Mouse (Mus musculus): ENCODE results near the gene Foxc1.
A peak's percentile ranks its signal among the peaks of the same experiment; 100 is the strongest.

Foxc1 gene

DNA sequence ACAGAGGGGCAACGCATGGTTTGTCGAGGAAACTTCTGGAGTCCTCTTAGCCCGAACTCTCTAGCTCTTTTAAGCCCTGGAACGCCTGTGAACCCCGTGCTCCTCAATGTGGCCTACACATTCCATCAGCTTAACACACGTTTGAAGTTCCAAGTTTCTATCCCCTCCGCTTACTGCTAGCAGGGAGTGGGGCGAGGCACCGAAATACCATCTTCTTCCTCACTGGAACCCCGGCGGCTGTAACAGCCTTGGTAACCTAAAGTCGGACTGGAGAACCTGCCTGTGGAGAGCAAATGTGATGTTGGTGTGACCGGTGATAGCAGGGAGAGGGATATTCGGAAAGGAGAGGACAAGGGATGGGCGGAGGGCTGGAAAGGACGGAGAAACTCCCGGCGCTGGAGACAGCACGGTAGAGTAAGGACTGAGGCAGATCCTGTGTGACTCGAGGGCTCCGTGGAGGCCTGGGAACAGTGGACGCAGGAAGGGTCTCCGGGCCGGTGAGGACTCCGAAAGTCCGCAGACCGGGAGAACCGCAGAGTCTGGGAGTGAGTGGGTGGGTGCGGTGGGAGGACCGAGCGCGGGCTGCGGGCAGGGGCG is 504 bp upstream of the Foxc1 start:
- DNase-seq (ENCODE audit: low read depth, low spot score): peak; percentile 43

DNA sequence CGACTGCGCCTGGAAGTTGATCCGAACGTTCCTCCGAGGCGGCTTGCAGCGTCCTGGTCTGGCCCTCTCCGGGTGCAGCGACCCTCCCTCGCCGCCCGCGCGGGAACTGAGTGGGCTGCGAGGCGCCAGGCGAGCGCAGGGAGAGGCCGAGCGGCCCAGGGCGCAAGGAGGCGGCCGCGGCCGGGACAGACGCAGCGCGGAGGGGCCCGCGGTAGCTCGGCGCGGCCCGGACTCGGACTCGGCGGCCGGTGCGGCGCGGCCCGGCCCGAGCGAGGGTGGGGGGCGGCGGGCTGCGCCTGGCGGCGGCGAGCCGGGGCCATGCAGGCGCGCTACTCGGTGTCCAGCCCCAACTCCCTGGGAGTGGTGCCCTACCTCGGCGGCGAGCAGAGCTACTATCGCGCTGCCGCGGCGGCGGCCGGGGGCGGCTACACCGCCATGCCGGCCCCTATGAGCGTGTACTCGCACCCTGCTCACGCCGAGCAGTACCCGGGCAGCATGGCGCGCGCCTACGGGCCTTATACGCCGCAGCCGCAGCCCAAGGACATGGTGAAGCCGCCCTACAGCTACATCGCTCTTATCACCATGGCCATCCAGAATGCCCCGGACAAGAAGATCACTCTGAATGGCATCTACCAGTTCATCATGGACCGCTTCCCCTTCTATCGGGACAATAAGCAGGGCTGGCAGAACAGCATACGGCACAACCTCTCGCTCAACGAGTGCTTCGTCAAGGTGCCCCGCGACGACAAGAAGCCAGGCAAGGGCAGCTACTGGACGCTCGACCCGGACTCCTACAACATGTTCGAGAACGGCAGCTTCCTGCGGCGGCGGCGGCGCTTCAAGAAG is 680 bp downstream of the Foxc1 start:
- DNase-seq (ENCODE audit: low read depth, low spot score): peak; percentile 67

DNA sequence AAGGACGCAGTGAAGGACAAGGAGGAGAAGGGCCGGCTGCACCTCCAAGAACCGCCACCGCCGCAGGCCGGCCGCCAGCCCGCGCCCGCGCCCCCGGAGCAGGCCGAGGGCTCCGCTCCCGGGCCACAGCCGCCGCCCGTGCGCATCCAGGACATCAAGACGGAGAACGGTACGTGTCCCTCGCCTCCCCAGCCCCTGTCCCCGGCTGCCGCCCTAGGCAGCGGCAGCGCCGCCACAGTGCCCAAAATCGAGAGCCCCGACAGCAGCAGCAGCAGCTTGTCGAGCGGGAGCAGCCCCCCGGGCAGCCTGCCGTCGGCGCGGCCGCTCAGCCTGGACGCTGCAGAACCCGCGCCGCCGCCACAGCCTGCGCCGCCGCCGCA is 1.3 kb downstream of the Foxc1 start:
- no peak for DNase-seq (ENCODE audit: low read depth, low spot score)

DNA sequence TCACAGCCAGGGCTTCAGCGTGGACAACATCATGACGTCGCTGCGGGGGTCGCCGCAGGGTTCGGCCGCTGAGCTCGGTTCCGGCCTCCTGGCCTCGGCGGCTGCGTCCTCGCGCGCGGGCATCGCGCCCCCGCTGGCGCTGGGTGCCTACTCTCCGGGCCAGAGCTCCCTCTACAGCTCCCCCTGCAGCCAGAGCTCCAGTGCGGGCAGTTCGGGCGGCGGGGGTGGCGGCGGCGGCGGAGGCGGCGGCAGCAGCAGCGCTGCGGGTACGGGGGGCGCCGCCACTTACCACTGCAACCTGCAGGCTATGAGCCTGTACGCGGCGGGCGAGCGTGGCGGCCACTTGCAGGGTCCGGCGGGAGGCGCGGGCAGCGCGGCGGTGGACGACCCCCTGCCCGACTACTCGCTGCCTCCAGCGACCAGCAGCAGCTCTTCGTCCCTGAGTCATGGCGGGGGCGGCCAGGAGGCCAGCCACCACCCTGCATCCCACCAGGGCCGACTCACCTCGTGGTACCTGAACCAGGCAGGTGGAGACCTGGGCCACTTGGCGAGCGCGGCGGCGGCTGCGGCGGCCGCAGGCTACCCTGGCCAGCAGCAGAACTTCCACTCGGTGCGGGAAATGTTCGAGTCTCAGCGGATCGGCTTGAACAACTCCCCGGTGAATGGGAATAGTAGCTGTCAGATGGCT is 1.8 kb downstream of the Foxc1 start:
- DNase-seq (ENCODE audit: low read depth, low spot score): peak; percentile 61

DNA sequence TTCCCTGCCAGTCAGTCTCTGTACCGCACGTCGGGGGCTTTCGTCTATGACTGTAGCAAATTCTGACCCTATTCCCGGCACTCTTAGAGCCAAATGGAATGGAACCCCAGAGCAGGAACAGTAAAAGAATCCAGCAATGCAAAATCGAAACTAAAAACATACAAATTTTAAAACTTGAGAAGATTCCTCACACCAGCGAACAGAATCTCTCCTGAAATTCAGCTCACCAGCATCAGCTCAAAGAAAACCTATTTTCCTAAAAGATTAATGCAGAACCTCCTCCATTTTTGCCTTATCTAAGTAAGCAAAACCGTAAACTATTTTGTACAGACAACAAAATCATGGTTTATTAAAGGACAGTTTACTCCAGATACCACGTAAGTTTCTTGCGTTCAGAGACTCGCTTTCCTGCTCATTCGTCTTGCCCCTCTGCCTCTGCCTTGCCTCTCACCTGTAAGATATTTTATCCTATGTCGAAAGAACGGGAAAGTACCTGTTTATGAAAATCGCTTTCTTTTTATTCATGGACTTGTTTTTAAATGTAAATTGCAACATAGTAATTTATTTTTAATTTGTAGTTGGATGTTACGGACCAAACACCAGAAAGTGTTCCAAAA is 2.5 kb downstream of the Foxc1 start:
- peak; percentile 10 for DNase-seq (ENCODE audit: low read depth, low spot score)

DNA sequence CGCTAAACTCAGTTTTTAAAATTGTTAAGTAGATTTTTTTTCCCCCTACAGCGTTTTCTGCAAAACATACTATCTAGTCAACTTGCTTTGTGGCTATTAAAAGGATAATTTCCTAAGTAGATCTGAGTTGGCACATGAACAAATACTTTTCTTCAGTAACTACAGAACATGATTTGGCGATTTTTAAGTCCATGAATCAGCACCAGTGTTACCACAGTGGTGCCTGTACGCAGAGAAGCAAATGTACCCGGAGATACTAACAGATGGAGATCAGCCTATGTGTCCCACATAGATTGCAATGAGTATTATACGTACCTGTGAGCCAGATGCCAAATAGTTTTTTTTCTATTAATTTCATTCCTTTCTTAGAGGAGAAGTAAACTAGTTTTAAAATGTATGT is 3.3 kb downstream of the Foxc1 start:
- DNase-seq (ENCODE audit: low read depth, low spot score): no peak

DNA sequence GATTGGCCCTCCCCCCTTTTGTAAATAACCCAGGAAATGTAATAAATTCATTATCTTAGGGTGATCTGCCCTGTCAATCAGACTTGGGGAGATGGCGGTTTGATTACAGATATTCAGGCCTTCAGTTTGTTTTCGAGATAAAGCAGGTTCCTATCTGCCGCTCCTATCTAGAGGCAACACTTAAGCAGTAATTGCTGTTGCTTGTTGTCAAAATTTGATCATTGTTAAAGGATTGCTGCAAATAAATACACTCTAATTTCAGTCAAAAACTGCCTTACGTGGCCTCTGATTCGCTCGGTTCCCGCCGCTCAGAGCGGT is 3.9 kb downstream of the Foxc1 start:
- no peak for DNase-seq (ENCODE audit: low read depth, low spot score)

DNA sequence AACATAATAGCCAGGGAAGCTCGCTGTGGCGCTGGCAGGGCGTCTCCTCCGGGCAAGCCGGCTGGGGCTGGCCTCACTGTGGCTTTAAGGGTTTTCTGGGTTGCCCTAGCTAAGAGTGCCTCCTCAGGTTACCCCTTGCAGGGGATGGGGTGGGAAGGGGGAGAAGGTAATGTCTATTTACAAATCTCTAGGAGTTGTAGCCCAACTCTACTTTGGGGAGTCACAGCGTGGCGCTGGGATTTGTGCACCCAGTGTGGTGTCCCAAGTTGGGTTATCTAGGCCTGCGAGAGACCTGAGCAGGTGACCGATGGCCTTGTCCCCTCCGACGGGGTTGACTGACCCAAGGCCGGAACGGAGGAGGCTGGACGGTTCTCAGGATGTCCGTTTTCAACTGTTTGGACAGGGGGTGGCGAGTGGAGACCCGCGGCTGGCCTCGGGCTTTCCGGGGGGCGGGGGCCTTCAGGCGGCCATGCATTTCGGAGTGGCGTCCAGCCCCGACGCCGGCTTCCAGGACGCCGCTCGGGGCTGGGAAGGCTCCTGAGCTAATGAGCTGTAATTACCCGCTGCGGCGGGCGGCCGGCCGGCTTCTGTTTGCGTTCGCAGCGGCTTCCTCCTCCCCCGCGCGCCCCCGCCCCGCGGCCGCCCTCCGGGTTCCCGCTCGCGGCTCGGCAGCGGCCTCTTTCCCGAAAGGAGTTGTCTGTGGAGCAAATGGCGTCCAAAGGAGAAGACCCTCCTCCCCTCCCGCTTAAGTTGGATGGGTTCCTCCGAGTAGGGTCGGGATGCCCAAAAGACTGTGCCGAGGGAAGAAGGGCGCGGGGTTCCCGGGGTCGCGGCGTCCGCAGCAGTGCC is 4.5 kb downstream of the Foxc1 start:
- peak; percentile 68 for DNase-seq (ENCODE audit: low read depth, low spot score)

DNA sequence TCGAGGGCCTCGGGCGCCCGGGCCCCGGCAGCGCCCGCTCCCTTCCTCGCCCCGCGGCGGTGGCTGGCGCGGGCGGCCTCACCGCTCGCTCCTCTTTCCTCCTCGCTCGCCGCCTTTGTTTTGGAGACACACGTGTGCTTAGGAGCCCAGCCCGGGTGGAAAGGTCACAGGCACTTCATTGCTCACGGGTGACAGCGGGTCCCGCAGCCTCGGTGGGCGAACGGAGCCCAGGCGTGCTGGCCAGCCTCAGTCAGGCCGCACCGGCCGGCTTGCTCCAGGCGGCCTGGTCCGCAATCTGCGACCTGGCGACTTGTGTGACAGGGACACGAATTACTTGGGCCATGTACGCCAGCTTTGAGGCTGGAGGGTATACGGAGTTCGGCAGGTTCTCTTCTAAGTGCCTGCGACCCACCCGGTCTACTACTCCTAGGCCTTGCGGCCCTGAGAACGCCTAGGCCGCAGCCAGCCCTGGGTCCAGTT is 5.1 kb downstream of the Foxc1 start:
- peak; percentile 67 for DNase-seq (ENCODE audit: low read depth, low spot score)

DNA sequence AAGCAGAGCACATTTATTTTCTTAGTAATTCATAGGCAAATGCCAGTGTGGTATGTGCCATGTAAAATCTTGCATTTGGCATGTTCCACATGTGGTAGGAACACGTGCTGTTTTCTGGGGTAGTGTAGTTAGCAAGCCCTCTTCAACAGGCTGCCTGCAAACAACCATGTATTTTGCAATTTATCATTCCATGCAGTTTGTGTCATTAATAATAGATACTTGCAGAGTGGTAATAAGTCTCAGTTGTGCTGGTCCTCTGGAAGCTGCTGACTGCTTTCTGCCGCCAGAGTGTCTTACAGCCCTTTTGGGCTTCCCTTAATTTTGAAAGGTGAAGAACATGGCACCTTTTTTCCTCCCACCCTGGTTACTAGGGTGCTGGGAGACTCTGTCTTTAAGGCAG is 6.3 kb downstream of the Foxc1 start:
- DNase-seq (ENCODE audit: low read depth, low spot score): no peak

DNA sequence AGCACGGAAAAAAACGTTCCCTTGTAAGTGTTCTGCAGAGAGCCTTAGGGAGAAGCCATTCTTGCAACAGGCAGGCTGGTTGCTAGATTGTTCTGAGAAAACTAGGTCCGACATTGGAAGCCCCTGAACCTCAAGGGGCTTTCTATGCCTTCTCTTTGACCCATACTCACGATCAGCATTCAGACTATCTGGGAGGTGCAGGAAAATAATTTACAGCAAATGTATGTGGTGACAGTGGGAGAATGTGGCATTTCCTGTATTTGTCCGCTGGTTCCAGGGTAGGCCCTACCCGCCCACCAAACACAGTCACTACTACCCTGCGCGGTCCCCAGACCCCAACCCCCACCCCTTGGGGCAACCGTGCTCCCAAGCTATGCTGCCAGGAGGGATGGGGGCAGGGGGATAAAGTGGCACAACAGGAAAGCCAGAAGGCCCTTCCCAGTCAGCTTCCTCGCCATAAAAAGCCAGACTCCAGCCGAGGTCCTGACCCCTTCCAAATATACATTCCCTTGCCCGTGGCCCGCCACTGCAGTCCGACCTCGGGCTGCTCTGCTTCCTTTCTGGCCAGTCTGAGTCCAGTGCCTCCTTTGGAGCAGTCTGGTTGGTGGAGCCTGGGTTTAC is 9.1 kb downstream of the Foxc1 start:
- no peak for DNase-seq (ENCODE audit: low read depth, low spot score)

DNA sequence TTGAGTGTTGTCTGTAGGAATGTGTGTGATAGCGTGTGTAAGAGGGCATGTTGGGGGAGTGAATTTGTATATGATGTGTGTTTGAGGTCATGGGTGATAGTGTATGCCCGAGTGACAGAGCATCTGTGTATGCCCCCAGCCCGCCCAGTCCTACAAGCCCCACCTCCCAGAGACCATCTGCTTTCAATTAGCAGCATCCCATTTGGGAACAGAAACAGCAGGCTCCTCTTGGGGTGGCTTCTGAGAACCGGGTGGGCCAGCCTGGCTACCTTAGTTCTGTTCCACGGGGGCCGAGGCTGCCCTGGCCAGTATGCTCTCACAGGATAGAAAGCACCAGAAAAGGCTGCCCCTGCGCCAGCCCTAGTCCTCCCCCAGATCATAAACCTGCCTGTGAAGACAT is 11.9 kb downstream of the Foxc1 start:
- DNase-seq (ENCODE audit: low read depth, low spot score): no peak

DNA sequence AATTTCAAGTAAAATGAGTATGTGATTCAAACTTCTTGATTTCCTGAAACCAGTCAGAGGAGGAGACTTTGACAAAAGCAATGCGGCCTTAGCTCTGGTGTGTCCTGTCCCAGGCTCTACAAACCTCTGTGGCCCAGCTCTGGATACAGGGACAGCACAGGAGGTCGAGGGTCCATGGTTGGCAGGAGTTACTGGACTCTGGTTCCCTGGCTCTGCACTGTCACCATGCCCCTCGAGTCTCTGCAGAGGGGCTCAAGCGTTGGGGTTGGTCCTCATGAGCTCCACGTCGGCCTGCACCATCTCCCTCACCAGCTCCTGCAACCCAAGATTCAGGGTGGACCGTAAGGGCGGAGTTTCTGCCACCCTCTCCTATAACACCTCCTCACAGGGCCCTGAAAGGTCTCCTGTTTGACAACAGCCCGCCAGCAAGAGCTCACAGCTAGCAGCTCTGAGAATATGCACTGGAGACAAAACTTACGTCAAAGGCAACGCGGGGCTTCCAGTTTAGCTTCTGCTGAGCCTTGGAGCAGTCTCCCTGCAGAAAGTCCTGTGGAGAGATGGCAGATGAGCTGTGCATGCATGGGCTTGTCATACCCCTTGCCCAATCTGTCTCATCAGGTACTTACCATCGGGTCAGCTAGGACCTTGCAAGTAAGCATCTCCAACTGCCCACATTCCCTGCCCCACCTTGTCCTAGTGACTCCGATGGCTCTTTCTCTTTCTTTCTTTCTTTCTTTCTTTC is 13.4 kb downstream of the Foxc1 start:
- DNase-seq (ENCODE audit: low read depth, low spot score): no peak

DNA sequence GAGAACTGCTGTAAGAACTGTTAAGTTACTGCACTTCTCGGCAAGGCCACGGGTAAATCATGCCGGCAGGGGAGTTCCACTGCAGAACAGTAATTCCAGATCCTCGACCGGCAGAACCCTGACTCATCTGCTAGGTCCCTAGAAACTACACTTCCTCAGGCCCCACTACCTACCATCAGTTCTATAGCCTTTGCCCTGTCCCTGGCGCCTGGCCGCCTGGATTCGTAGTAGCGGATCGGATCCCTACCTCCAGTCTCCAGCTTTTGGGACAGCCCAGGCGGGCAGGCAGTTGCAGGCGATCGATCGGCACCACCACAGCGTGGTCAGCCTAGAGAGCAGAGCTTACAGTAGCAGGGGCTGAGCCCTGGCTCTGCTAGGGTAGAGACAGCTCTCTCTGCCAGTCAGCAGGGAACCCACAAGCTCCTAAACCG is 14.2 kb downstream of the Foxc1 start:
- peak; percentile 50 for DNase-seq (ENCODE audit: low read depth, low spot score)

DNA sequence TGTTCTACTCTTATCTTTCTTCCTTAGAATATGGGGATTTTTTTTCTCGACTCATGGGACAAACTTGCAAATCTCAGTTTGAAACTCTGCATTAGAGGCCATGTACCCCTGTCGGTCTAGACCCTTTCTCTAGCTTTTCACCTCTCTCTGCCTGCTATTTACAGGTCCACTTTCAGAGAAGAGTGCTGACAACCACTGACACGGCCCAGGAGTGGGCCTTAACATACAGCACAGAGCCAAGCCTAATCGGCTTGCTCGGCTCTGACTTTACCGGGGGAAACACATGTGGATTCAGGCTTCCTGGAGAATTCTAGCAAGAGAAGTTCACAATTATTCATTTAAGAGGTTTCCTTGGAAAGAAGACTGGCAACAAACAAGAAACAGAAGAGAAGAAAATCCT is 14.6 kb downstream of the Foxc1 start:
- DNase-seq (ENCODE audit: low read depth, low spot score): no peak

DNA sequence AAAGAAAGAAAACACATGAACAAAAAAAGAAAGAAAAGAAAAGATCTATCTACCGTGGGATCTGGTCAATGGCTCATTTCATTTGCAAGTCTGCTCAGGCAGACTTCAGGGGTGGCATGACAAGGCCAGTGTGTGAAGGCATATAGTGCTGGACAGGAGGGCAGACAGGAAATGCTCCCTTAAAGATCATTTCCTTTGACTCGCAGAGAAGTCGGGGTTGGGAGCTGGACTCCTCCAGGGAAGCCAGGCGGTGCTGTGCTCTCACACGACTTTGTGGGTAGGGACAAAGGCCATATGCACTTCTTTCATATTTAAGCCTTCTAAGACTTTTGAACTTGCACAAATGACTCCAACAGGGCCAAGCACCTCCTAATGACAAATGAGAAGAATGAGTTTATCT is 16.9 kb downstream of the Foxc1 start:
- no peak for DNase-seq (ENCODE audit: low read depth, low spot score)

DNA sequence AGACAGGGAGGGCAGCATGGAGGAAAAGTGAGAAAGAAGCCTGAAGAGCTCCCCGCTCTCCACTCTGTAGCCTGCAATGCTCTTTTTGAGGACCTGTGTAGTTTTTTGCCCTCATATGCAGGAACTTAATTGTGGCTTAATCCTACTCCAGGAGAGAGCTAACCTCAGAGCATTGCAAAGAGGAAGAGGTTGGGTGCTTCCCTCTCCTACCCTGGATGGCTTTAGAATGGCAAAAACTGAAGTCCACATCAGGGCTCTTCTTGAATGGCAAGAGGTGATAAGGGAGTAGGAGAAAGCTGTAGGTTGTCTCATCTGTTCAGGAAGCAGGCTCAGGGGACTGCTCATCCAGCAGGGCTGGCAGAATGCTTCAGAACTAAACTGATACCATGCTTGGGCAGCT is 18.7 kb downstream of the Foxc1 start:
- DNase-seq (ENCODE audit: low read depth, low spot score): no peak

DNA sequence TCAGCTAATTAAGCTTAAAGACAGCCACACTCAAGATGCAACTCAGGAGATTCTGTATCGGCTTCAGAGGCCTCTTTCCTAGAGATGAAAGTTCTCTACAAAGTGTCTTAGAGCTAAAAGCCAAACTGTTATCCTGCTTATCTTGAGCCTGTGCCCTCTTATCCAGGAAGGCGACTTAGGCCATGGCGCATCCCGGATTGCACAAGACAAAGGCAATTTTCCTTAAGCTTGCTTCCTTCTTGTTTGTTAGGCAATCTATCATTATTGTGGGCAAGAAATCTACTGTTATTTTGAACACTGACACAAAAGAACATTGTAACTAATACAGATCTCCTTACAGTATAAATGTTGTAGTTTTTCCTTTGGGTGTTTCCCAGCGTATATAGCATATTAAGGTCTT is 20.7 kb downstream of the Foxc1 start:
- no peak for DNase-seq (ENCODE audit: low read depth, low spot score)

DNA sequence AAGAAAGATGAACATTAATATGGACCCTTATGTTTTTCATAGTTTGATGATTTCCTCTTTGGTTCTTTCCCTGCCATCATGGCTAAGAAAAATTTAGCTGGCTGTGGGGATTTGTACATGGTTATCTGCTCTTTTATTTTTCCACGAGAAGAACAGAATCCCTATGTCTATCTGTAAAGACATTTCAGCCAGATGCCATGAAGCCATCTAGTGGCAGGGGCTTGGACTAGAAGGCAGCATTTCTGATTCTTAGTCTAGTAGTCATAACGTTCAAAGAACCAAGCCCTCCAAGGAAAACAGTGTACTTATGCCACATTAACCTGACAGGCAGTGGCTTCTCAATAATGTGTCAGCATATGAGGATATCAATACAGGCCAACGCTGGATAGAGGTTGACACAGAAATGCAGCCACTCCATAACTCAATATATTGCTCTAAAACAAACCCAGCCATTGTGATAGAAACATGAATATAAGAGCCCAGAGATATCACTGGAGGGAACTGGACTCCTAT is 21.4 kb downstream of the Foxc1 start:
- no peak for DNase-seq (ENCODE audit: low read depth, low spot score)

DNA sequence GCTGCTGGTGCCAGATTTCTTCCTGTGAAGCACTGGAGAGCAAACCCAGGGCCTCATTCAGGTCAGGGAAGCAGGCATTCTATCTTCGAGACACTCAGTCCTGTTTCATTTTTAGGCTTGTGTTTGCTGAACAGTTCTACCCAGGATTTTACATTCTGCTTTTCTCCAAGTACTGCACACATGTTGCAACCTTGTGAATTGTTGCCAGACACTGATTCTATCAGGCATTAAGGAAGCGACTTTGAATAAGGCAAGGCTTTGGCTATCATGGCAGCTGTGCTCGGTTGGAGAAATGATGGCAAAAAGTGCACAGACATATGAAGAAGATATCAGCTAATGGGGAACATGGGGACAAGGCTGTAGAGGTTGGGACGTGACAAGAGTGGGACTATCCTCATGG is 22.0 kb downstream of the Foxc1 start:
- no peak for DNase-seq (ENCODE audit: low read depth, low spot score)
